Mouse (Mus musculus): ENCODE measurements around the gene Gm1604a. TPM values are rescaled to one million over a fixed set of nuclear protein-coding genes. Genes with fewer than 3 reads are reported as not detected.
"Not testable (repeated sequence)": the region's sequence is repeated elsewhere in the genome, so short reads cannot be mapped to it uniquely, and the experiment has no call there.

Gm1604a gene
- polyA plus RNA-seq, 1 experiment from 2014 or later: not detected

- H3K27me3 ChIP-seq; H3K4me1 ChIP-seq; ATAC-seq (ENCODE audit: low FRiP score, low read depth); H3K4me3 ChIP-seq; H3K36me3 ChIP-seq; H3K9ac ChIP-seq (replicated peaks); H3K4me2 ChIP-seq (replicated peaks); H3K9me3 ChIP-seq; H3K27ac ChIP-seq (replicated peaks): not testable (repeated sequence)
- 91% methylated on average over 7 of the region's 8 CpGs for WGBS
Measured at GRCm38 (mm10) chr17:7135277-7135676, 109.9 kb downstream of the Gm1604a start.

Other genes starting within 250 kb of the Gm1604a start
- 53.2 and 60.8 TPM in 2 replicates for gene Ezr, start 242.8 kb upstream of the Gm1604a start, polyA plus RNA-seq (2016; fragmentation: Nextera tagmentation; extraction: Ambion mirVana)
- 43.9 and 44.9 TPM in 2 replicates for gene Rsph3b, start 76.9 kb upstream of the Gm1604a start, polyA plus RNA-seq (2016; fragmentation: Nextera tagmentation; extraction: Ambion mirVana)
- gene Tagap1, start 64.4 kb upstream of the Gm1604a start, polyA plus RNA-seq (2016; fragmentation: Nextera tagmentation; extraction: Ambion mirVana): 56.6 and 57.3 TPM in 2 replicates
- 97.5 and 97.6 TPM in 2 replicates for gene Rnaset2b, start 54.9 kb upstream of the Gm1604a start, polyA plus RNA-seq (2016; fragmentation: Nextera tagmentation; extraction: Ambion mirVana)
- 0.36 TPM in 1 of 2 replicates, not detected in the other for gene Gm49721, start 46.7 kb upstream of the Gm1604a start, polyA plus RNA-seq (2016; fragmentation: Nextera tagmentation; extraction: Ambion mirVana)
- 29.6 and 30.9 TPM in 2 replicates for gene Rps6ka2, start 144.5 kb downstream of the Gm1604a start, polyA plus RNA-seq (2016; fragmentation: Nextera tagmentation; extraction: Ambion mirVana)

All from midbrain, embryonic 12.5 days (tissue).